Mouse (Mus musculus) small intestine, adult 2 months (tissue): Measurements from ENCODE around the gene Vmo1.

Experiments
- CTCF ChIP-seq: fragments of 200-500 bp; IDR thresholded peaks from 2 replicates; pipeline ENCODE4 v1.5.1; 2012; ENCODE audit warnings: low read depth, mild to moderate bottlenecking, control low read depth, inconsistent platforms, low read length, moderate library complexity, mixed read lengths; ENCODE audit not compliant: insufficient replicate concordance, insufficient read length; ENCODE audit errors: extremely low read depth
- POLR2A ChIP-seq: fragments of 200-500 bp; IDR thresholded peaks from 2 replicates; pipeline ENCODE4 v1.6.1; 2012; ENCODE audit warnings: low read depth, mild to moderate bottlenecking, control low read depth, inconsistent platforms, low read length, moderate library complexity

DNA sequence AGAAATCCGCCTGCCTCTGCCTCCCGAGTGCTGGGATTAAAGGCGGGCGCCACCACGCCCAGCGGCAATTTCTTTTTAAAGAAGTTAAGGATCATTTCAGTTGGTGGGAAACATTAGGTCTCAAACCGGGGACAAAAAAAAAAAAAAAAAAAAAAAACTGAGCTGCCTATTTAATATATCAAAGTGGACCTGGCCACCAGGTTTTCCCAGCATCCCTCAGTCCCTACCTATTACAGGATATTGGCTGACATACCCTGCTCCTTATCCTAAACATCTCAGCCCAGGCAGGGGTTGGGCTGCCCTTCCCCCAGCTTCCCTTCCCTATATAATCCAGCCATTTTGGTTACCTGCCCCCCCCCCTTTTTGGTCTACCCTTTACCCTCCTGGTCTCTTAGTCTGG lies 2.6 kb downstream of the Vmo1 start:
- TF ChIP-seq POLR2A (no peak), CTCF (no peak)
